Mouse (Mus musculus): ENCODE measurements around the gene Tns1.
"Not testable (repeated sequence)": the region's sequence is repeated elsewhere in the genome, so short reads cannot be mapped to it uniquely, and the experiment has no call there.

- TF ChIP-seq POLR2A (IDR thresholded peaks at IDR 0.05; ENCODE audit: extremely low read depth, insufficient read depth, low read length); CTCF (IDR thresholded peaks at IDR 0.05; ENCODE audit: low read depth, low read length): not testable (repeated sequence)
Measured at GRCm38 (mm10) chr1:74159613-74160012, 35.4 kb upstream of the Tns1 start.

Measured in liver, adult 2 months (tissue).